Comparison of ENCODE assay signal across 17 mouse cellular contexts in genomic region chr17:85982271-85982670, GRCm38 (mm10).
"Had no signal": no experiment of that assay in that cellular context is flagged by ENCODE, and none has a peak within 500 bp of the region (broad histone marks: within the 10 kb centered on the region; RNA-seq: fewer than 3 reads in every experiment).

No protein-coding gene starts in this region.

- H3K4me2 ChIP-seq: neural tube, embryonic 12.5 days; neural tube, embryonic 13.5 days; neural tube, embryonic 15.5 days; stomach, embryonic 15.5 days had no signal

- H3K4me1 ChIP-seq: neural tube, embryonic 12.5 days; neural tube, embryonic 13.5 days; neural tube, embryonic 15.5 days; stomach, embryonic 15.5 days had no signal

- H3K27ac ChIP-seq: neural tube, embryonic 12.5 days; neural tube, embryonic 13.5 days; neural tube, embryonic 15.5 days; stomach, embryonic 15.5 days; stomach, postnatal 0 days had no signal

- H3K36me3 ChIP-seq: neural tube, embryonic 13.5 days; stomach, embryonic 15.5 days had no signal

- DNase-seq: retina, postnatal 1 day; right cerebral cortex, adult 18-20 months; right cerebral cortex, postnatal 14 days; right cerebral cortex, postnatal 25 days; right cerebral cortex, postnatal 4 days; spleen, adult 18-20 months; thymus, adult 18-20 months; thymus, adult 2 months; thymus, postnatal 14 days; thymus, postnatal 25 days; thymus, postnatal 36 days; thymus, postnatal 4 days had no signal

- H3K9me3 ChIP-seq: neural tube, embryonic 12.5 days; neural tube, embryonic 15.5 days; stomach, embryonic 15.5 days had no signal

- H3K4me3 ChIP-seq: neural tube, embryonic 12.5 days; neural tube, embryonic 13.5 days; neural tube, embryonic 15.5 days; stomach, embryonic 15.5 days had no signal

- H3K27me3 ChIP-seq: neural tube, embryonic 12.5 days; neural tube, embryonic 13.5 days; neural tube, embryonic 15.5 days; stomach, embryonic 15.5 days had no signal

- H3K9ac ChIP-seq: neural tube, embryonic 12.5 days; neural tube, embryonic 13.5 days; neural tube, embryonic 15.5 days; stomach, embryonic 15.5 days had no signal
